Mouse (Mus musculus): ENCODE measurements at regions not wholly inside any gene's neighbourhood (a gene's known extent, or its start where the extent isn't known, plus 50 kb on each side); places are given as distances from the start of the nearest gene placed in this dataset.
"Not testable (repeated sequence)": the region's sequence is repeated elsewhere in the genome, so short reads cannot be mapped to it uniquely, and the experiment has no call there.

- intact Hi-C loops (cut with DNase I) = not testable (repeated sequence)
Observed at GRCm38 (mm10) chr10:22556401-22556800, 88.4 kb upstream of the Slc2a12 start.

GRCm38 (mm10) chr10:22569250-22570010 lies 75.4 kb upstream of the Slc2a12 start:
- intact Hi-C loops (cut with DNase I); DNase-seq (ENCODE audit: extremely low spot score in 1 of 2, low spot score in 2 of 2): not testable (repeated sequence)

More at GRCm38 (mm10) chr10:22556401-22556800, 88.4 kb upstream of the Slc2a12 start:
- not testable (repeated sequence) for DNase-seq (ENCODE audit: extremely low spot score in 1 of 2, low spot score in 2 of 2)

- DNase-seq (ENCODE audit: extremely low spot score in 1 of 2, low spot score in 2 of 2); intact Hi-C loops (cut with DNase I): not testable (repeated sequence)
Observed at GRCm38 (mm10) chr10:22574048-22574447, 70.8 kb upstream of the Slc2a12 start.

- DNase-seq (ENCODE audit: extremely low spot score in 1 of 2, low spot score in 2 of 2) = peak; percentile 42 to 53
Observed at GRCm38 (mm10) chr10:22579426-22579825, 65.4 kb upstream of the Slc2a12 start.

GRCm38 (mm10) chr10:22581300-22581699 lies 63.5 kb upstream of the Slc2a12 start:
- intact Hi-C loops (cut with DNase I); DNase-seq (ENCODE audit: extremely low spot score in 1 of 2, low spot score in 2 of 2): not testable (repeated sequence)

More at GRCm38 (mm10) chr10:22579426-22579825, 65.4 kb upstream of the Slc2a12 start:
- intact Hi-C loops (cut with DNase I) = loop anchor here (2.0 to 5.0 kb wide), 4 partner anchors 133 to 547 kb away; no protein-coding TSS in a partner anchor

- DNase-seq (ENCODE audit: extremely low spot score in 1 of 2, low spot score in 2 of 2); intact Hi-C loops (cut with DNase I): not testable (repeated sequence)
Observed at GRCm38 (mm10) chr10:22583306-22583705, 61.5 kb upstream of the Slc2a12 start.

GRCm38 (mm10) chr10:22588587-22588986 lies 56.2 kb upstream of the Slc2a12 start:
- intact Hi-C loops (cut with DNase I); DNase-seq (ENCODE audit: extremely low spot score in 1 of 2, low spot score in 2 of 2): not testable (repeated sequence)

- intact Hi-C loops (cut with DNase I); DNase-seq (ENCODE audit: extremely low spot score in 1 of 2, low spot score in 2 of 2): not testable (repeated sequence)
Observed at GRCm38 (mm10) chr10:22591664-22592063, 53.1 kb upstream of the Slc2a12 start.

GRCm38 (mm10) chr10:22592189-22592603 lies 52.6 kb upstream of the Slc2a12 start:
- intact Hi-C loops (cut with DNase I); DNase-seq (ENCODE audit: extremely low spot score in 1 of 2, low spot score in 2 of 2): not testable (repeated sequence)

GRCm38 (mm10) chr10:22592752-22593151 lies 52.1 kb upstream of the Slc2a12 start:
- DNase-seq (ENCODE audit: extremely low spot score in 1 of 2, low spot score in 2 of 2); intact Hi-C loops (cut with DNase I): not testable (repeated sequence)

Data from left cerebral cortex, postnatal 10 days (tissue).